Mouse (Mus musculus) brain, embryonic 14.5 days (tissue): ENCODE measurements around the gene Nap1l1.

ENCODE experiments used
- CTCF ChIP-seq: fragments of 200-500 bp; IDR thresholded peaks from 2 replicates; pipeline ENCODE4 v1.5.1; 2012; ENCODE audit warnings: inconsistent platforms, mild to moderate bottlenecking, moderate library complexity, borderline replicate concordance; ENCODE audit not compliant: insufficient read depth, insufficient read length; ENCODE audit errors: extremely low read depth
- POLR2A ChIP-seq: fragments of 200-500 bp; IDR thresholded peaks from 2 replicates; pipeline ENCODE4 v1.6.1; 2012; ENCODE audit warnings: mild to moderate bottlenecking, inconsistent platforms, borderline replicate concordance; ENCODE audit not compliant: poor library complexity, insufficient read depth, insufficient read length, severe bottlenecking; ENCODE audit errors: extremely low read depth

- TF ChIP-seq POLR2A (no peak), CTCF (no peak)
These were observed 28.8 kb upstream of the Nap1l1 start for GRCm38 (mm10) chr10:111444199-111444598.
